Mouse (Mus musculus) forebrain, embryonic 12.5 days (tissue): ENCODE measurements around the gene Fam186b. TPM values are rescaled to one million over a fixed set of nuclear protein-coding genes. Genes with fewer than 3 reads are reported as not detected.

ENCODE experiments used
- polyA plus RNA-seq: library from polyadenylated mRNA; unstranded; fragments of >200 nt; fragmentation: Nextera tagmentation; extraction: Ambion mirVana; gene quantifications from 2 replicates; pipeline ENCODE4 v1.2.1, GENCODE M21; 2016

Gene Fam186b
- polyA plus RNA-seq, 1 experiment from 2014 or later, result 0.19 TPM

Other genes with a start within 250 kb of the Fam186b start
- gene Prph, start 240.7 kb downstream of the Fam186b start, polyA plus RNA-seq, result 0.73 and 1.4 TPM in 2 replicates
- gene Troap, start 221.3 kb downstream of the Fam186b start, polyA plus RNA-seq, result 41.6 and 48.3 TPM in 2 replicates
- 0.44 and 1.3 TPM in 2 replicates for gene C1ql4, start 208.1 kb downstream of the Fam186b start, polyA plus RNA-seq
- 0.76 and 1.0 TPM in 2 replicates for gene Dnajc22, start 202.7 kb downstream of the Fam186b start, polyA plus RNA-seq
- 65.5 and 69.8 TPM in 2 replicates for gene Spats2, start 170.0 kb downstream of the Fam186b start, polyA plus RNA-seq
- gene Kcnh3, start 71.0 kb downstream of the Fam186b start, polyA plus RNA-seq, result 0.60 and 0.83 TPM in 2 replicates
- gene Mcrs1, start 43.9 kb downstream of the Fam186b start, polyA plus RNA-seq, result 185 and 188 TPM in 2 replicates
- 86.9 and 88.2 TPM in 2 replicates for gene Prpf40b, start 801 bp downstream of the Fam186b start, polyA plus RNA-seq
- gene Fmnl3, start 74.6 kb upstream of the Fam186b start, polyA plus RNA-seq, result 12.1 and 14.1 TPM in 2 replicates
- 252 and 256 TPM in 2 replicates for gene Tmbim6, start 97.0 kb upstream of the Fam186b start, polyA plus RNA-seq
- 11.8 and 12.0 TPM in 2 replicates for gene Nckap5l, start 161.9 kb upstream of the Fam186b start, polyA plus RNA-seq
- gene Bcdin3d, start 178.8 kb upstream of the Fam186b start, polyA plus RNA-seq, result 21.5 and 25.0 TPM in 2 replicates
- gene Faim2, start 232.3 kb upstream of the Fam186b start, polyA plus RNA-seq, result 1.6 and 1.9 TPM in 2 replicates